ENCODE assay signal across 7 mouse cellular contexts in genomic region chr1:139267844-139268243, GRCm38 (mm10).
DNase-seq lines count a peak whose midpoint lies in the region; ATAC-seq and TF ChIP-seq lines count a peak whose summit lies in the region.

No protein-coding gene starts in this region.

- H3K9ac ChIP-seq in forebrain, embryonic 11.5 days (ENCODE audit: low read length), result no peak overlapping the region
- H3K9ac ChIP-seq in kidney, embryonic 16.5 days (replicated peaks; ENCODE audit: low read length), result no peak overlapping the region
- no peak overlapping the region for H3K9ac ChIP-seq in liver, postnatal 0 days (replicated peaks)

- no peak for TF ChIP-seq EP300 in liver, postnatal 0 days (IDR thresholded peaks at IDR 0.05; ENCODE audit: low read depth)

- no peaks in the 10 kb centered on the region for H3K36me3 ChIP-seq in forebrain, embryonic 11.5 days (ENCODE audit: control insufficient read depth, insufficient read depth, low read length)
- no peaks in the 10 kb centered on the region for H3K36me3 ChIP-seq in kidney, embryonic 16.5 days (ENCODE audit: insufficient read depth, low read length)
- no peaks in the 10 kb centered on the region for H3K36me3 ChIP-seq in liver, postnatal 0 days (replicated peaks; ENCODE audit: insufficient read depth, low read length)

- H3K4me1 ChIP-seq in forebrain, embryonic 11.5 days (replicated peaks; ENCODE audit: control insufficient read depth, insufficient read depth, low read length), result no peaks in the 10 kb centered on the region
- H3K4me1 ChIP-seq in kidney, embryonic 16.5 days (ENCODE audit: insufficient read depth, low read length), result no peaks in the 10 kb centered on the region
- no peaks in the 10 kb centered on the region for H3K4me1 ChIP-seq in liver, postnatal 0 days (ENCODE audit: insufficient read depth)

- H3K4me2 ChIP-seq in forebrain, embryonic 11.5 days (ENCODE audit: low read depth, low read length, severe bottlenecking), result no peak overlapping the region
- no peak overlapping the region for H3K4me2 ChIP-seq in kidney, embryonic 16.5 days (replicated peaks; ENCODE audit: low read depth, low read length)
- no peak overlapping the region for H3K4me2 ChIP-seq in liver, postnatal 0 days (ENCODE audit: low read depth, low read length)

- H3K27ac ChIP-seq in forebrain, embryonic 11.5 days (ENCODE audit: low read depth, low read length), result no peak overlapping the region
- no peak overlapping the region for H3K27ac ChIP-seq in kidney, embryonic 16.5 days (ENCODE audit: low read length)
- no peak overlapping the region for H3K27ac ChIP-seq in liver, postnatal 0 days (ENCODE audit: low read depth)

- no peak overlapping the region for H3K4me3 ChIP-seq in forebrain, embryonic 11.5 days (ENCODE audit: low read depth, low read length)
- no peak overlapping the region for H3K4me3 ChIP-seq in kidney, embryonic 16.5 days (ENCODE audit: low read length)
- H3K4me3 ChIP-seq in liver, postnatal 0 days (ENCODE audit: low read depth, low read length), result no peak overlapping the region

- 23% methylated on average over 6 of the region's 6 CpGs for WGBS in forebrain, embryonic 11.5 days
- 18% methylated on average over 6 of the region's 6 CpGs for WGBS in kidney, embryonic 16.5 days
- 19% methylated on average over 6 of the region's 6 CpGs for WGBS in liver, postnatal 0 days (ENCODE audit: insufficient replicate concordance)

- ATAC-seq in forebrain, embryonic 11.5 days (replicated peaks; ENCODE audit: low FRiP score), result peak; percentile 60; the same call in 1 of the 2 replicates
- ATAC-seq in kidney, embryonic 16.5 days (ENCODE audit: low FRiP score, low TSS enrichment), result peak; percentile 63; the same call in 1 of the 2 replicates
- no peak; the same call in 1 of the 2 replicates for ATAC-seq in liver, postnatal 0 days

- no peaks in the 10 kb centered on the region for H3K27me3 ChIP-seq in forebrain, embryonic 11.5 days (ENCODE audit: control insufficient read depth, insufficient read depth, low read length)
- no peaks in the 10 kb centered on the region for H3K27me3 ChIP-seq in kidney, embryonic 16.5 days (ENCODE audit: insufficient read depth, low read length)
- H3K27me3 ChIP-seq in liver, postnatal 0 days (ENCODE audit: insufficient read depth, low read length), result no peaks in the 10 kb centered on the region

- H3K9me3 ChIP-seq in forebrain, embryonic 11.5 days (ENCODE audit: control insufficient read depth, low read length), result no peaks in the 10 kb centered on the region
- no peaks in the 10 kb centered on the region for H3K9me3 ChIP-seq in kidney, embryonic 16.5 days (ENCODE audit: low read length)
- no peaks in the 10 kb centered on the region for H3K9me3 ChIP-seq in liver, postnatal 0 days (ENCODE audit: low read length)

- peak; percentile 83 for TF ChIP-seq CTCF in liver, postnatal 0 days (IDR thresholded peaks at IDR 0.05; ENCODE audit: low read depth)

- peak; percentile 5 for DNase-seq in urinary bladder, postnatal 25 days (ENCODE audit: low spot score)
- no peak for DNase-seq in urinary bladder, adult 2 months (ENCODE audit: low spot score)
- DNase-seq in adrenal gland, postnatal 25 days, result peak; percentile 5
- DNase-seq in forebrain, embryonic 11.5 days (ENCODE audit: low spot score), result no peak
- peak; percentile 39 for DNase-seq in liver, postnatal 0 days
- DNase-seq in retina, postnatal 7 days (ENCODE audit: low read depth, low spot score), result peak; percentile 68

Comparison
In these comparisons a context has a peak if more than half of its experiments do, and no peak if none do; other contexts are left out.
1. DNase-seq: peak in urinary bladder, postnatal 25 days (single experiment), adrenal gland, postnatal 25 days (single experiment), liver, postnatal 0 days (single experiment) and retina, postnatal 7 days (single experiment); none in urinary bladder, adult 2 months (single experiment) and forebrain, embryonic 11.5 days (single experiment).